Mouse (Mus musculus): ENCODE measurements around the gene Nalcn. TPM values are rescaled to one million over a fixed set of nuclear protein-coding genes. Genes with fewer than 3 reads are reported as not detected.

Gene Nalcn
- total and polyA plus RNA-seq, 3 experiments = not detected

DNA sequence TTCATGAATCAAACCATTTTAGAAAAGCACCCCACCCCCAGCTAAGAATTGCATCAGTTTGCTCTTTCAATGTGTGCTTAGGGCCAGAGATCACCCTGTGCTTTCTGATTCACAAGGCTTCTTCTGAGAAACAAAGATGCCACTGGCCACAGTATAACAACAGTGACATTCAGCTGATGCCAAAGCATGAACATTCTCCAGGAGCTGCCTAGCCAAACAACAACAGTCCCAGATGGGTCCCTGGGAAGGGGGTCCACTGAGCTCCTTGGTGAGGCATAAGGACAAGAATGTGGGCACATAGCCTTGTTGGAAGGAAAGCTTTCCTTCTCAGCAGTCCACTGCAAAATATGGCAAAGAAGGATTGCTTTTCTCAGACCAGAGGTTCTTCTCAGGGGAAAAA lies 330.9 kb downstream of the Nalcn start:
- Histone ChIP-seq H3K4me2 (ENCODE audit: insufficient read depth, low read depth, poor library complexity, severe bottlenecking) (no peak overlapping the region), H3K27ac (ENCODE audit: insufficient read depth, low read depth) (no peak overlapping the region), H3K4me3 (replicated peaks in 1 of 3; ENCODE audit: low read depth in 2 of 3, low read length in 2 of 3, poor library complexity in 1 of 3) (no peak overlapping the region), H3K4me1 (ENCODE audit: control insufficient read depth in 1 of 2, insufficient read depth in 2 of 2) (no peaks in the 10 kb centered on the region), H3K36me3 (replicated peaks in 1 of 2; ENCODE audit: control insufficient read depth in 1 of 2, insufficient read depth in 1 of 2, low read length in 1 of 2) (no peaks in the 10 kb centered on the region), H3K27me3 (replicated peaks) (no peaks in the 10 kb centered on the region), H3K79me2 (replicated peaks; ENCODE audit: control insufficient read depth, extremely low read depth, insufficient read depth, poor library complexity, severe bottlenecking) (no peaks in the 10 kb centered on the region), H3K9me3 (replicated peaks; ENCODE audit: low read length) (no peaks in the 10 kb centered on the region), H3K9ac (ENCODE audit: insufficient read depth, low read depth) (no peak overlapping the region)
- in situ Hi-C loops (cut with MboI; ENCODE audit: low pct_ligation_motif_present, low pct_unique_long_range_greater_than_20kb, low sequenced_read_pairs) = no loop called here
- dilution Hi-C loops (cut with MboI; ENCODE audit: extremely low pct_ligation_motif_present, extremely low pct_unique_long_range_greater_than_20kb, low sequenced_read_pairs) = no loop called here
- TF ChIP-seq EP300 (IDR thresholded peaks at IDR 0.05; ENCODE audit: low read length) (no peak), BHLHE40 (IDR thresholded peaks at IDR 0.05; ENCODE audit: low read depth, low read length) (no peak), ZNF384 (IDR thresholded peaks at IDR 0.05; ENCODE audit: low read depth, low read length) (no peak), NRF1 (IDR thresholded peaks at IDR 0.05; ENCODE audit: low read depth, low read length) (no peak), RCOR1 (conservative IDR thresholded peaks at IDR 0.05; ENCODE audit: low read depth, low read length) (no peak), JUN (IDR thresholded peaks at IDR 0.05; ENCODE audit: insufficient read depth, low read depth, low read length) (no peak), ELF1 (IDR thresholded peaks at IDR 0.05; ENCODE audit: low read depth, low read length) (no peak), USF2 (conservative IDR thresholded peaks at IDR 0.05; ENCODE audit: low read depth, low read length) (no peak), ZC3H11A (IDR thresholded peaks at IDR 0.05; ENCODE audit: low read depth, low read length) (no peak), SIN3A (IDR thresholded peaks at IDR 0.05; ENCODE audit: low read length) (no peak), UBTF (IDR thresholded peaks at IDR 0.05; ENCODE audit: low read depth, low read length) (no peak), JUND (conservative IDR thresholded peaks at IDR 0.05; ENCODE audit: low read depth, low read length) (no peak), ZKSCAN1 (IDR thresholded peaks at IDR 0.05; ENCODE audit: borderline replicate concordance, low read depth, low read length) (no peak), NELFE (IDR thresholded peaks at IDR 0.05; ENCODE audit: low read depth, low read length) (no peak), ZMIZ1 (IDR thresholded peaks at IDR 0.05; ENCODE audit: low read depth, low read length) (no peak), HCFC1 (IDR thresholded peaks at IDR 0.05; ENCODE audit: low read depth, low read length) (no peak), CHD1 (IDR thresholded peaks at IDR 0.05; ENCODE audit: low read depth, low read length) (no peak)
- DNase-seq (ENCODE audit: extremely low read depth) = no peak

DNA sequence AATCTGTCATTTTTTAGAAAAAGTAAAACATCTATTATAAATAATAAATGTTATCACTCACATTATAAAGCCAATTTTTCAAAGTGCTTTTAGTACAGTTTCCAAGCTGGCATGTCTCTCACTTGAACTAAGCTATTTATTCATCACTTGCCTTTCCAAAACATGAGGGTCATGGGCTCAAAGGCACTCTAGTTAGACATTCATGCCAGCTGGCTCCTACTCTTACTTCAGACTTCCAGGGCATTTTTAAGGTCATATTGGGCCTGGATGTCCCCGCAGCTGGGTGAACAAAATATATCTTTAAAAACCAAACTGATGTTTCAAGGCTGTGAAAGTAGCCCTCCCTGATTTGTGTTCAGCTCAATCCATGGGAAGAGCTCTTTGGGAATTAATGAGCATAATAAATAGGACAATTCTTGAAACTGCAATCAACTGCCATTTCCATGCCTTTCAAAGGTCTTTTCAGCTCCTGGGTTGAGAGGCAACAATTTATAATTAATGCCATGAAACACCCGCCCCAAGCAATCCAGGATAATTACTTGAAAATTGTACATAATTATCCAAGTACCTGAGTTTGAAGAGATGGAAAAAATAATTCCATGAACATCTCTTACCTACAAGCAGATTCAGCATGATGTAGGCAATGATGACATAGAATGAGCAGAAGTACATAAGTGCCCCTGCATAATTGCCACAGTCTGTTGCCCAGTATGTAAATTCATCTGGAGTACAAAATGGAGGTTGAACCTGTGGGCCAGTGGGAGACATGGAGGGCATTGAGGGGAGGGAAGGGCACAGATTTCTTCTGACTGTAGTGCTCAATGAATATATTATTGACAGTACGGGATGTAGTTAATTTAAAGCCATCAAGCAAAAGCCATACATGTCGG lies 335.6 kb downstream of the Nalcn start:
- dilution Hi-C loops (cut with MboI; ENCODE audit: extremely low pct_ligation_motif_present, extremely low pct_unique_long_range_greater_than_20kb, low sequenced_read_pairs) = no loop called here
- in situ Hi-C loops (cut with MboI; ENCODE audit: low pct_ligation_motif_present, low pct_unique_long_range_greater_than_20kb, low sequenced_read_pairs) = no loop called here
- Histone ChIP-seq H3K79me2 (replicated peaks; ENCODE audit: control insufficient read depth, extremely low read depth, insufficient read depth, poor library complexity, severe bottlenecking) (no peaks in the 10 kb centered on the region), H3K36me3 (replicated peaks in 1 of 2; ENCODE audit: control insufficient read depth in 1 of 2, insufficient read depth in 1 of 2, low read length in 1 of 2) (no peaks in the 10 kb centered on the region), H3K9me3 (replicated peaks; ENCODE audit: low read length) (no peaks in the 10 kb centered on the region), H3K27me3 (replicated peaks) (no peaks in the 10 kb centered on the region), H3K9ac (ENCODE audit: insufficient read depth, low read depth) (no peak overlapping the region), H3K4me2 (ENCODE audit: insufficient read depth, low read depth, poor library complexity, severe bottlenecking) (no peak overlapping the region), H3K27ac (ENCODE audit: insufficient read depth, low read depth) (no peak overlapping the region), H3K4me1 (ENCODE audit: control insufficient read depth in 1 of 2, insufficient read depth in 2 of 2) (no peaks in the 10 kb centered on the region), H3K4me3 (replicated peaks in 1 of 3; ENCODE audit: low read depth in 2 of 3, low read length in 2 of 3, poor library complexity in 1 of 3) (no peak overlapping the region)
- TF ChIP-seq POLR2A (IDR thresholded peaks at IDR 0.05; ENCODE audit: low read depth, low read length) (no peak), SIN3A (IDR thresholded peaks at IDR 0.05; ENCODE audit: low read length) (no peak), IRF4 (IDR thresholded peaks at IDR 0.05; ENCODE audit: low read depth, low read length) (no peak), USF1 (IDR thresholded peaks at IDR 0.05; ENCODE audit: low read depth, low read length) (no peak), SMC3 (IDR thresholded peaks at IDR 0.05; ENCODE audit: low read depth, low read length) (no peak), RAD21 (IDR thresholded peaks at IDR 0.05; ENCODE audit: low read depth, low read length) (no peak), MAZ (IDR thresholded peaks at IDR 0.05; ENCODE audit: low read depth, low read length) (no peak), TBP (conservative IDR thresholded peaks at IDR 0.05; ENCODE audit: low read depth, low read length) (no peak), ZMIZ1 (IDR thresholded peaks at IDR 0.05; ENCODE audit: low read depth, low read length) (no peak), MYC (IDR thresholded peaks at IDR 0.05; ENCODE audit: low read depth, low read length) (no peak), NELFE (IDR thresholded peaks at IDR 0.05; ENCODE audit: low read depth, low read length) (no peak), ZNF384 (IDR thresholded peaks at IDR 0.05; ENCODE audit: low read depth, low read length) (no peak), NRF1 (IDR thresholded peaks at IDR 0.05; ENCODE audit: low read depth, low read length) (no peak), JUND (conservative IDR thresholded peaks at IDR 0.05; ENCODE audit: low read depth, low read length) (no peak), RCOR1 (conservative IDR thresholded peaks at IDR 0.05; ENCODE audit: low read depth, low read length) (no peak), ZC3H11A (IDR thresholded peaks at IDR 0.05; ENCODE audit: low read depth, low read length) (no peak)
- DNase-seq (ENCODE audit: extremely low read depth) = no peak
